Mouse (Mus musculus) G1E (cell line): ENCODE data around the gene Alpk1. TPM values are rescaled to one million over a fixed set of nuclear protein-coding genes. Genes with fewer than 3 reads are reported as not detected.

Source experiments
- ATAC-seq: 2 replicates; pipeline ENCODE4 v1.8.0; 2016; ENCODE audit warnings: mild to moderate bottlenecking; ENCODE audit not compliant: insufficient number of reproducible peaks, poor library complexity, low FRiP score, severe bottlenecking; ENCODE audit errors: extremely low read depth
- DNase-seq: peaks from one replicate; pipeline ENCODE4 v3.0.0; 2012; ENCODE audit warnings: low spot score
- H3K27me3 ChIP-seq: 2 replicates; pipeline ENCODE4 v1.6.1; 2012; ENCODE audit warnings: mild to moderate bottlenecking, low read length, inconsistent platforms; ENCODE audit not compliant: insufficient read depth
- H3K36me3 ChIP-seq: replicated peaks from 2 replicates; pipeline ENCODE3; 2012; ENCODE audit warnings: mild to moderate bottlenecking, inconsistent platforms
- H3K4me1 ChIP-seq: 2 replicates; pipeline ENCODE4 v1.6.1; 2012; ENCODE audit warnings: low read depth, low read length, inconsistent platforms, mixed read lengths; ENCODE audit not compliant: insufficient read depth
- H3K4me3 ChIP-seq: 2 replicates; pipeline ENCODE4 v1.5.1; 2012; ENCODE audit warnings: low read depth, mild to moderate bottlenecking, inconsistent platforms, low read length, moderate library complexity, mixed read lengths
- H3K9me3 ChIP-seq: replicated peaks from 2 replicates; pipeline ENCODE4 v1.6.1; 2012; ENCODE audit warnings: inconsistent platforms
- CTCF ChIP-seq: IDR thresholded peaks from 2 replicates; pipeline ENCODE4 v1.5.1; 2012; ENCODE audit warnings: low read depth, low read length, inconsistent platforms, mixed read lengths
- GATA1 ChIP-seq: IDR thresholded peaks from 2 replicates; pipeline ENCODE4 v1.6.1; 2012; ENCODE audit warnings: borderline replicate concordance, low read length, inconsistent platforms, mixed read lengths
- GATA2 ChIP-seq: IDR thresholded peaks from 2 replicates; pipeline ENCODE4 v1.6.1; 2012; ENCODE audit warnings: low read depth, low read length, inconsistent platforms, borderline replicate concordance
- POLR2AphosphoS5 ChIP-seq: IDR thresholded peaks from 2 replicates; pipeline ENCODE4 v1.6.1; 2012; ENCODE audit warnings: low read depth, low read length, inconsistent platforms; ENCODE audit not compliant: insufficient replicate concordance
- TAL1 ChIP-seq: conservative IDR thresholded peaks from 2 replicates; pipeline ENCODE4 v1.6.1; 2012; ENCODE audit warnings: low read depth, low read length, inconsistent platforms, mixed read lengths
- polyA plus RNA-seq: library from polyadenylated mRNA; stranded (reverse); fragments of >175 nt; gene quantifications from 2 replicates; pipeline ENCODE4 v1.2.3, GENCODE M21; 2012
- total RNA-seq, 2 experiments: library from RNA; stranded (forward) in 1 of 2; stranded (reverse) in 1 of 2; fragments of 200-1000 nt in 1 of 2; fragments of >200 nt in 1 of 2; fragmentation: Nextera tagmentation in 1 of 2; gene quantifications; 2 replicates each; pipeline ENCODE4 v1.2.3; 2014 to 2017

Alpk1 gene
- total and polyA plus RNA-seq, 3 experiments, result 0.01 to 0.11 TPM; not detected in 1

DNA sequence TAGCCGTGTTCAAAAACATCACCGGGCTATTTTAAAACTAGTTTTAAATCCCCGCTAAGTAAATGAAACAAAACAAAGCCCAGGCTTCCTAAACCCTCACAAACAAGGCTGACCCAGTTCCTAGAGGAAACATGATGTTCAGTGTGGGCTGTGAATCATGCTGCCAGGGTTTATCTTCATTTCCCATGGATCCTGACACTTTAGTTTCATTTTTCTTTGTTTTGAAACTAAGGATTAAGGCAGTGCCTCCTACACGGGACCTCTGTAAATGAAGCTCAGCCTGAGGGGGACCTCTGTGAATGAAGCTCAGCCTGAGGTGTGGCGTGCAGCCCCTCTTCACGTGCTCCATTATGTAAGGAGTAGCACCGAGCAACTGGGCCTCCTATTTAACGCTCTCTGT lies 22.5 kb upstream of the Alpk1 start:
- H3K4me3 ChIP-seq, result no peak overlapping the region
- TF ChIP-seq CTCF (no peak), TAL1 (no peak), POLR2AphosphoS5 (no peak), GATA1 (no peak), GATA2 (no peak)
- no peaks in the 10 kb centered on the region for H3K4me1 ChIP-seq
- no peaks in the 10 kb centered on the region for H3K27me3 ChIP-seq
- no peak for DNase-seq
- no peaks in the 10 kb centered on the region for H3K9me3 ChIP-seq
- H3K36me3 ChIP-seq, result peaks cover 32% of the 10 kb centered on the region
- ATAC-seq, result no peak

DNA sequence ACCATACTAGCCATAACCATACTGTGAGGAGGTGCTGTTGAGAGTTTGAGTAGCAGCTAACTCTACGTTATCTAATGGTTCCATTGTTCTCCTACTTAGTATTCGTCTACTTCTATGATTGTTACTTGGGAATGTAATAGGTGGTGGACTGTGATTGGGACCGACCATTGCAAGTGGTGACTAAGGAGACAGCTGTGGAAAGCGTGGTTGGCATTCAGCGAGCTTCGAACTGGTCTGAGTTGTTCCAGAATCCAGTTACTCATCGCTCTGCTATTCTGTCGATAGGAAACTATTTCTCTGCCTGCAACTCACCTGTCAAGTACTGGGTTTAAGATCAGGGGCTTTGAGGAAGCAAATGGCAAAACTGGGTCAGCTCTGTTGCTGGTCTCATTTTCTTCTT lies 20.8 kb upstream of the Alpk1 start:
- peaks cover 24% of the 10 kb centered on the region for H3K36me3 ChIP-seq
- ATAC-seq (no peak), DNase-seq (no peak)
- H3K4me3 ChIP-seq, result no peak overlapping the region
- TF ChIP-seq CTCF (no peak), GATA2 (no peak), POLR2AphosphoS5 (no peak), GATA1 (no peak), TAL1 (no peak)
- H3K27me3 ChIP-seq, result no peaks in the 10 kb centered on the region
- H3K9me3 ChIP-seq, result no peaks in the 10 kb centered on the region
- H3K4me1 ChIP-seq, result no peaks in the 10 kb centered on the region

DNA sequence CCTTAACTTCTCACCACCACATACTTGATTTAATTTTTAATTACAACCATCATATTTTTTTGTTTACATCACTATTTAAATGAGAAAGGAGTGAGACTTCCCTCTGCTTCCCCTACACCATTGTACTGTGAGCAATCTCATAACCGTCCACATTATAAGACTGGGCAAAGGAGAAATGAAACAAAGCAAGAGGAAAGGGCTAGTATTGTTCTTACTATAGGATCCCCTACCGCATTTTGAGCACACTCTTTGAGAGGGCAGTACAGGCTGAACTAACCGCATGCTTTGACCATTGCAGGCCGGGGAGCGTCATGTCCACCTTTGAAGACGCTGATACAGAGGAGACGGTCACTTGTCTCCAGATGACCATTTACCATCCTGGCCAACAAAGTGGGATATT lies 15.9 kb upstream of the Alpk1 start:
- H3K4me1 ChIP-seq, result peaks cover 14% of the 10 kb centered on the region
- H3K36me3 ChIP-seq, result peaks cover 5% of the 10 kb centered on the region
- ATAC-seq (no peak), DNase-seq (no peak)
- no peaks in the 10 kb centered on the region for H3K9me3 ChIP-seq
- no peaks in the 10 kb centered on the region for H3K27me3 ChIP-seq
- no peak for TF ChIP-seq CTCF
- no peak overlapping the region for H3K4me3 ChIP-seq

DNA sequence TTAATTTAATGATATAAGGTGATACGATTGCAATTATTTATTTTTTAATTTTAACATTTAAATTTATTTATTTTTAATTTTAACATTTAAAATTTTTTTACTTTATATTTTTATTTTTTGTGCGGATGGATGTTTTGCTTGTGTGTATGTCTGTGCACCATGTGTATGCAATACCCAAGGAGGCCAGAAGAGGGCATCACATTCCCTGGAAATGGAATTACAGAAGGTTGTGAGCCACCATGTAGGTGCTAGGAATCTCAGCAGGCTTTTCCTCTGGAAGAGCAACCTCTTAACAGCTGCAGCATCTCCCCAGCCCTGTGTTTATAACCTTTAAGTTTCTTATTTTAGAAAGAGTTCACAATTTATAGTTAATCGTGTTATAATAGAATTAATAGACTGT lies 15.4 kb upstream of the Alpk1 start:
- H3K27me3 ChIP-seq, result no peaks in the 10 kb centered on the region
- peaks cover 19% of the 10 kb centered on the region for H3K4me1 ChIP-seq
- H3K4me3 ChIP-seq, result no peak overlapping the region
- no peak for TF ChIP-seq TAL1
- no peak for TF ChIP-seq GATA1
- TF ChIP-seq POLR2AphosphoS5, result no peak
- no peak for TF ChIP-seq CTCF
- TF ChIP-seq GATA2, result no peak
- DNase-seq, result no peak
- H3K9me3 ChIP-seq, result no peaks in the 10 kb centered on the region
- H3K36me3 ChIP-seq, result peaks cover 5% of the 10 kb centered on the region
- no peak for ATAC-seq

DNA sequence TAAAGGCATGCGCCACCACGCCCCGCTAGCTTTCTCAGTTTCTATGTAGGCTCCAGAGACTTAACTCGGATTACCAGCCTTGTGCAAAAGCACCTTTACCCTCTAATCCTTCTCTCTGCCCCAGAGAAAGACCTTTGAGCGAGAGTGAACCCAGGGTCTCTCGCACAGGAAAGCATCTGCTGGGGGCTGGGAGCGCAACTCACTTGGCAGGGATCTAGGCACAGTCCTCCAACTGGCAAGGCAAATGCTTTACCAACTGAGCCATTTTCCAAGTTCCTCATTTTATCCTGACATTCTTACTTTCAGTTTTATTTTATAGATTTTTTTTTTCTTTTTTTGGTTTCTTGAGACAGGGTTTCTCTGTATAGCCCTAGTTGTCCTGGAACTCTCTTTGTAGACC lies 12.7 kb upstream of the Alpk1 start:
- Histone ChIP-seq H3K36me3 (peaks cover 5% of the 10 kb centered on the region), H3K9me3 (no peaks in the 10 kb centered on the region), H3K4me1 (peaks cover 34% of the 10 kb centered on the region), H3K27me3 (peaks cover 12% of the 10 kb centered on the region), H3K4me3 (no peak overlapping the region; the same call in 1 of the 2 replicates)
- TF ChIP-seq TAL1 (no peak), CTCF (no peak), GATA1 (no peak), GATA2 (no peak), POLR2AphosphoS5 (no peak)
- ATAC-seq (no peak), DNase-seq (no peak)

DNA sequence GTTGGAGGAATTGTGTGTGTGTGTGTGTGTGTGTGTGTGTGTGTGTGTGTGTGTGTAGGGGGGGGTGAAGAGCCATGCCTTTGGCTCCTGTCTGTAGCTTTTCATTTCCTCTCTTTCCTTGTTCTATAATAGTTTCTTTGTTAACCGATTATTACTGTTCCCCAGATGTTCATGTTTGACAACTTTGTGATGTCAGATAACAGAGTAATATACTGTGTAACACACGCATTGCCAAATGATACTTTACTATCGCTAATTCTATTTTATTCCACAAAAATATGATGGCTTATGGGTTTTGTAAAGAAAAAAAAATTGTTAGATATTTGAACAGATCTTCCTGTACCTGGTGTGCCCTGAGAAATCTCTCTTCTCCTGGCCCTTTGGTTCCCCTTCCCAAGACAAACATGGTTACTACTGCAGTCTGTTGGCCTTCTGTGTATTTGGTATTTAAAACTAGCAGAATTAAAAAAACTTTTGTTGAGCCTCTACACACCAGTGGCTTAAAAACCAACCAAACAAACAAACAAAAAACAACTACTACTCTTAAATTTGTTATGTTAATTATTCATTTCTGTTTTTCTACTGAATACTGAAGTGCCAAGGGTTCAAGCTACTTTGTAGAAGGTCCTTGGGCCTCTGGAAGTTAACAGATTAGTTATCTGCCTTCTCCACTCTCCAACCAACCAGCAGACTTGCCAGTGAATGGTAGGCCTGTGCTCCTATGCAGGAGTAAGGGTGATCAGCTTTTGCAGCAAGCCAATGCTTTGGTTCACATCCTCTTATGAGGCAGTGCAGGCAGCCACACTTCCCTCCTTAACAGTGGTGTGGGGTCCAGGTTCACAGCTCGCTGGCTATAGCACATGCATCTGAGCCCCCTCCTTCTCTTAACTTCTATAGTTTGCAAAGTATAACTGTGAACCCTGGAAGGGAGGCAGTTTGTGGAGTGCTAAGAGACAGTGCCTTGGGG lies 11.6 kb upstream of the Alpk1 start:
- DNase-seq (peak; percentile 30), ATAC-seq (peak; percentile 77)
- peaks cover 13% of the 10 kb centered on the region for H3K27me3 ChIP-seq
- TF ChIP-seq GATA1 (no peak), TAL1 (peak; percentile 44)
- peak overlapping the region; percentile 71; the same call in 1 of the 2 replicates for H3K4me3 ChIP-seq
- peaks cover 34% of the 10 kb centered on the region for H3K4me1 ChIP-seq
- H3K9me3 ChIP-seq, result no peaks in the 10 kb centered on the region
- no peaks in the 10 kb centered on the region for H3K36me3 ChIP-seq
